Mouse (Mus musculus) liver, embryonic 14.5 days (tissue): Measurements from ENCODE around the gene Urah.

Experiments
- CTCF ChIP-seq: IDR thresholded peaks from 2 replicates; pipeline ENCODE4 v1.5.1; 2016; ENCODE audit warnings: antibody characterized with exemption, low read depth, control low read depth
- EP300 ChIP-seq: IDR thresholded peaks from 2 replicates; pipeline ENCODE4 v1.6.1; 2016; ENCODE audit warnings: antibody characterized with exemption, low read depth

- no peak for TF ChIP-seq CTCF
- TF ChIP-seq EP300, result no peak
Measured at GRCm38 (mm10) chr7:140820173-140820572, 14.6 kb upstream of the Urah start.
